Mouse (Mus musculus) adrenal gland, postnatal 10 days (tissue): ENCODE measurements around the gene Lbr. TPM values are rescaled to one million over a fixed set of nuclear protein-coding genes. Genes with fewer than 3 reads are reported as not detected.

Source experiments
- DNase-seq: peaks from one replicate; pipeline ENCODE4 v3.0.0; 2021; ENCODE audit warnings: mixed read lengths
- long read RNA-seq, 2 experiments: library from polyadenylated mRNA; stranded (forward); transcript quantifications; one replicate each; pipeline ENCODE4 v2.0.0; 2021
- total RNA-seq, 2 experiments: library from RNA; stranded (reverse); gene quantifications; 2 replicates each; pipeline ENCODE4 v1.2.3; 2021

Lbr gene
- 10 to 100 TPM; 35.9 to 36.6 TPM for total RNA-seq
- long read RNA-seq, experiment 1, transcript Lbr-201 (14 exons, 3,510 nt): major isoform, 35 of 50 reads
- long read RNA-seq, experiment 1, partial matches to known transcripts: 12 of 50 reads
- long read RNA-seq, experiment 1, other reads (novel, unspliced or antisense): 3 of 50 reads
- long read RNA-seq, experiment 2, transcript Lbr-201 (14 exons, 3,510 nt): major isoform, 27 of 32 reads
- long read RNA-seq, experiment 2, partial matches to known transcripts: 3 of 32 reads
- long read RNA-seq, experiment 2, other reads (novel, unspliced or antisense): 2 of 32 reads

DNA sequence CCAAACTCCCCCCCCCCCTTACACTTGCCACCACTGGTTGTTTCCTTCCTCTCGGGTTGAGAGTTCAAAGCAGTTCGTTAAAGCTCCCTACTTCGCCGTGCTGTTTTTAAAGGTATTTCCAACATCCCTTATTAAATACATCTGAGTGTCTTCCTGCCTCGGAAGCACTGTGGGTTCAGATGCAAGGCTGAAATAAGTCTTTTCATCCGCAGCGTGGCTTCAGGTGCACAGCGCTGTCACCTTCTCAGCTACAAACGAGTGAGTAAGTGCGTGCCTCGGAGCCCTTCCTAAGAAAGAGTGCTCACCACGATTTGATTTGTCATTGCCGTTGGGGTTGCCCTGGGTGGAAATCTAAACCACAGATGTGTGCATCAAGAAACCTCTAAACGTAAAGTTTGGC lies at the start of gene Lbr:
Lbr (minus strand) TSS at position 266 of the 400 bp plus-strand sequence.
- no peak for DNase-seq

DNA sequence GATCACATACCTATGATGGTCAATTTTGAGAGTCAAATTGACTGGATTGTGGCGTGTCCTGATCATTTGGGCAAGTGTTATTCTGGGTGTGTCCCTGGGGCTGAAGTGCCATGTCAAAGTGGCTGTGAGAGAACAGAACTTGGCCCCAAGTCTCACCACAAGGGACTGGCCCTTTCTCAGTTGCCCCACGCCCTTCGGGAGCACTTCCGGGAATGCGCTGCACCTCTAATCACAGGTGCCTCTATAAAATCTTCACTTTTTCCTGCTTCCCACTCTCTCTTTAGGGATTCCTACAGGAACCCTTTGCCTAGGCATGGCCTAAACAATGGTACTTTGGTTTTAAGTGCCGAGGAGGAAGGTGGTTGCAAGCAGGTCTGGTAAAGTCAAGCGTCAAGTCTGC lies 46.8 kb upstream of the Lbr start:
- DNase-seq: no peak

DNA sequence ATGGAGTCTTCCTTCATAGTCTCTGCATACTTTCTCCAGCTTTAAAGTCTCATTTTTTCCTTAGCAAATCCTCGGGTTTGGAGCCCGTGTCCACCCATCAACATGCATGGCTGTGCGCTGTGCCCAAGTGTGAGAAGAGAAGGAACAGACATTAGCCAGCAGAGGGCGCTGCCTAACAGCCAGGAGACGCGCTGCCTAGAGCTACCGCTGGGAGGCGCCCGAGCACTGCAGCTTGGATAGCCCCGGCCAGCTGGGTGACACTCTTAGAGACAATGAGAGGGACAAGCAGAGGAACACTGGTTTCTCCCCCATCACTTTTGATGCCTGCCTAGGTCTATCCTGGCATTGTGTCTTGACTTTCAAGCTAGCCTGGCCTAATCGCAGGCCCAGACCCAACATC lies 46.0 kb upstream of the Lbr start:
- DNase-seq: peak; percentile 96

DNA sequence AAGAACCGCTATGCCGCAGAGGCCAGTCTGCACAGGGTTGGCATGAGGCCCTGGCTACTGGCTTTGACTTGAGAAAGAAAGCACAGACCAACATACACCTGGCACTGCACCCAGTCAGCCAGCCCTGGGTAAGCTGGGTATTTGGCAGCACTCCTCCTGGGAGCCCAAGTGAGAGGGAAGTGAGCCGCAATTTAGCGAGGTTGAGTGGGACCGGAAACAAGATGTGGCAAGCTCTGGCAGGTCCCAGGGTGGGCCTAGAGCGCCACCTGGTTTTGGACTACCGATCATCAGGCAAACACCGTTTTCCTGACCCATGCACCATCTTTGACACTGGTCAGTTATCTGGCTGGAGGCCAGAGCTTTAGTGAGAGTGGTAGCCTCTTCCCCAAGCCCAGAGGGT lies 38.7 kb upstream of the Lbr start:
- DNase-seq: peak; percentile 76

DNA sequence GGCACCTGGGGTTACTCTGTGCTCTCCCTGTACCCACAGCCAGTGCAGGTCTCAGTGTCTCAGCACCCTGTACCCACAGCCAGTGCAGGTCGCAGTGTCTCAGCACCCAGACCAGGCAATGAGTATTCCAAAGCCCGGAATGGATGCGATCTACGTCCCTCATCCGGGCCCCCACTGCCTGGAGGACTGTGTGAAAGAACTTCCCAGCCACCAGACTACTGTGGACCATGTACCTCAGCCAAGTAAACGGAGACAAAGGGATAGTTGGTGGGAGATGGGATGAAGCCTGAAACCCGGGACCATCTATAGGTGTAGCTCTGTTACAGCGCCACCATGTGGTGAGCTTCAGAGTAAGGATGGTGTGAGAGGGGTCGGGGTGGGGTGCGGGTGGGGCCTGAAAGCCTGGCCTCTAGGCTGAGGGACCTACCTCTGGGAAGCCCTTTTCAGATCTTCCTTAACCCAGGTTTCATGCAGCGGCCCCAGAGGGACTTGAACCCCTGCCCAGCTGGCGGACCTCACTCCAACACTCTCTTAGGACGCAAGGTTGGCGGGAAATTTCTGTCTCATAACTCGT lies 38.0 kb upstream of the Lbr start:
- DNase-seq: peak; percentile 41

DNA sequence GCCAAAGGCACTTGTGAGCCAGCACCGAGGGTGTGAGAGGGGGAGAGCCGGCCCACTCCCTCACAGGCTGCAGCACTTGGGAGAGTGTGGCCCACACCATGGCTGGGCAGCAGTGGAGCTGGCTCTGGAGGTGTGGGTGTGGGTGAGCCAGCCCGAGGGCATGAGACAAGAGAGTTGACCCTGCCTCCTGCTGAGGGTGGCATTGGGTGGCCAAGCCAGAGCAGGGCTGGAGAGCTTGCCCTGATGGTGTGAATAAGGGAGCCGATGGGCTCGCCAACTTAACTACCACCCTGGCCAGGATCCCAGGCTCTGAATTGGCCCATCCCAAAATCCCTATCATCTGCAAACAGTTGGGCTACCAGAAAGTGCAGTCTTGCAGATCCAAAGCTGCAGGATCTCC lies 35.6 kb upstream of the Lbr start:
- DNase-seq: no peak

DNA sequence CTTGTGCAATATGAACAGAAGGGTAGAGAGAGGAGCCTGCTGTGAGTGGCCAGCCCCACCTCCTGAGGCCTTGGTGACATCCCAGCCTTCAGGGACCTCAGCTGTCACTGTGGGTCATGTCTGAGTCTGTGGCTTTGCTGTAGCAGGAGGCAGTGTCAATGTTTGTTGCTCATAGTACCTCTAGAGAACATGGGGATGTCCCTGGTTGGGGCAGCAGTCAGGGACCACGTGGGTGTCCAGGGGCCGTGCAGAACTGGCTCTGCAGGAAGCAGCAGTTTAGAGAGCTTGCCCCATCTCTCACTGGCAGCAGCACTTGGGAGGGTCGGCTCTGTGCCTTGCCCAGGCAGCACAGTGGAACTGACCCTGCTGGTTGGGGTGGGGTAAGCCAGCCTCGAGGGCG lies 34.2 kb upstream of the Lbr start:
- DNase-seq: no peak

DNA sequence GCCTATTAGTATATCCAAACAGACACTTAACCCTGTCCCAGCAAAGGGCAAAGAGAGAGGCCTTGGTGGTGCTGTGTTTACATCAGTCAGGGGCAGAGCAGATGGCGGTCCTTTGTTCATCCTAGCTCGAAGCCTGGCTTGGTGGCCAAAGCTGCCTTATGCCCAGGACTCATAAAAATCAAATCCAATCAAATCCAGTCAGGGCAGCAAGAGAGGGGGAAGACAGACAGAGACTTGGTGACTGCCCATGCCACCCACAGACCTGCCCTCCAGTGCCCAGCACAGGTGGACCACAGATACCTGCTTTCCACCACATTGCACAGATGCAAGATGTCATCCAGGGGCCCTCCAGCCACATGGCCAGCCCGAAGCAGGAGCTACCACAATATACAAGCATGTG lies 33.8 kb upstream of the Lbr start:
- no peak for DNase-seq

DNA sequence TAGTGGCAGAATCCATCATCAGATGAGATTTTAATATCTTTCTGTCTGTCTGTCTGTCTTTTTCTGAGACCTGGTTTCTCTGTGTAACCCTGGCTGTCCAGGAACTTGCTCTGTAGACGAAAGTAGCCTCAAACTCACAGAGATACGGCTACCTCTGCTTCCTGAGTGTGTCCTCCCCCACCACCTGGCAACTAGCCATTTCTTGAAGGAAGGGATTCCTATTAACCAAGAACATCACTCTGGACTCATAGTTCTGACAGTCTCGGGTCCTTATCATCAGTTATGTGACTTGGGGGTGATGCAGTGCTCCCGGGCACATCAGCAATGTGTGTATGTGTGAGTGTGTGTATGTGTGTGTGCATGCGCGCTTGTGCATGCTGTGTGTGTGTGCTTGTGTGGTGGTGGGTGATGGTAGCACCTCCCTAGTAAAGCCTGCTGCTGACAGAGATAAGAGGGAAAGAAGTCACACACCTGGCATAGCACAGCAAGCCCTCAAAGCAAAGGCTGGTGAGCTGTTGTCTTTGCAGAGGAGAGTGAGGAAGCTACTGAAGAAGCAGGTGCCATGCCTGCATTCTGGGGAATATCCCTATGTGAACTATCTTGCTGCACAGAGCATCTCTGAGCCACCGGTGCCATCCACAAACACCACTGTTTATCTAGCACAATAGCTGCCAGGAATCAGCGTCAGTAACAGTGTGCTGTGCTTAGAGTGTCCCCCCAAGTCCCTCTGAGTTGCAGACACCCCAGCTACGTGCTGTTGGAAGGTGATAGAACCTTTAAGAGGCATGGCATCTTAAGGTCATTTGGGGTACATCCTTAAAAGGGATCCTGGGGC lies 30.5 kb upstream of the Lbr start:
- DNase-seq: no peak

DNA sequence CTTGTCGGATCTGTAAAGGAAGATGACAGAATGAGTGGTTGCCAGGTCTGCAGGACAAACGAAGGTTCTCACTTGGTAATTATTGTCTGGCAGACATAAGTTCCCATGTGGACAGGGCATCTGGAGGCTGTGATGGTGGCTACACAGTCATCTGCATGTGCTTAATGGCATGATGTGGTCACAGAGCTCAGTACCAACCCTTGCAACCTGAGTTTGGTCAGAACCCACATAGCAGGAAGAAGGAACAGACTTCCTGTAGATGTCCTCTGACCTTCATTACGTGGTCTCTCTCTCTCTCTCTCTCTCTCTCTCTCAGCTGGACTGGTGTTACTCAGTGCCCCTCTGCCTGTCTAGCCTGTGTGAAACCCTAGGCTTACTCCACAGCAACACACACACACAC lies 29.8 kb upstream of the Lbr start:
- DNase-seq: no peak

DNA sequence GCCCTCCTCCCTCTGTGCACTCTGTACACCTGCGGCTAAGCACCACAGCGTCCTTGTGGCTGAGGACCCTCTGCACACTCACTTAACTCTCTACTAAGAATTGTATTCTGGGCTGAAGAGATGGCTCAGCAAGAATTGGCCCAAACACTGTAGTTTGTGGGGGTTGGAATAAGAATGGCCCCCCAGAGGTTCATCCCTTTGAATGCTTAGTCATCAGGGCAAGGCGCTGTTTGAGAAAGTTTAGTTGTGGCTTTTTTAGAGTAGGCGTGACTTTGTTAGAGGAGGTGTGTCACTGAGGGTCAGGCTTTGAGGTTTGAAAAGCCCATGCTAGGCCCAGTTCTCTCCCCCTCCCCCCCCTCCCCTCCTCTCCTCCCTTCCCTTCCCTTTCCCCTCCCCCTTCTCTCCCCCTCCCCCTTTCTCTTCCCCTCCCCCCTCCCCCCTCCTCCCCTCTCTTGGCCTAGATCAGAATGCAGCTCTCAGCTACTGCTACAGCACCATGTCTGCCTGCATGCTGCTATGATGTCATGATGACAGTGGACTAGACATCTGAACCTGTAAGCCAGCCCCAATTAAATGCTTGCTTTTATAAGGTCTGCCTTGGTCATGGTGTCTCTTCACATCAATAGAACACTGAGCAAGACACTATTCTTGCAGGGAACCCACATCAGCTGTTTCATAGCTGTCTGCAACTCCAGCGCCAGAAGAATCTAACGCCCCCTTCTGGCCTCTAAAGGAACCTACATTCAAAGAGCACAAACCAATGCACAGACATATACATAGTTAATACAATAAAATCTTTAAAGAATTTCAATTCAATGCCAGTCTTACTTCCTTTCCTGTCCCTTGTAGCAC lies 23.8 kb upstream of the Lbr start:
- DNase-seq: no peak

DNA sequence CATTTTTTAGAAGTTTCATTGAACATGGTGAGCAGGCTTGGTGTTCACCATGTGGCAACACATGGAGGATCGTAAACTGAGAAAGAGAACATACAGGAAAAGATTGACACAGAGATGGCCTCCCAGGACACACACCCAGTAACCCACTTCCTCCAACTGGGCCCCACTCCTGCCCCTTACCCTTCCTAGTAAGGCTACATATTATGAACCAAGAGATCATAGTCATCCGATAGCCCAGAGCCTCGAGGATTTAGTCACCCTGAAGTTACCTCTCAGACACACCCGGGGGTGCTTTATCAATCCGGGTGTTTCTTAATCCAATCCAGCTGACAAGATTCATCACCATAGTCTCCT lies 23.0 kb upstream of the Lbr start:
- no peak for DNase-seq

DNA sequence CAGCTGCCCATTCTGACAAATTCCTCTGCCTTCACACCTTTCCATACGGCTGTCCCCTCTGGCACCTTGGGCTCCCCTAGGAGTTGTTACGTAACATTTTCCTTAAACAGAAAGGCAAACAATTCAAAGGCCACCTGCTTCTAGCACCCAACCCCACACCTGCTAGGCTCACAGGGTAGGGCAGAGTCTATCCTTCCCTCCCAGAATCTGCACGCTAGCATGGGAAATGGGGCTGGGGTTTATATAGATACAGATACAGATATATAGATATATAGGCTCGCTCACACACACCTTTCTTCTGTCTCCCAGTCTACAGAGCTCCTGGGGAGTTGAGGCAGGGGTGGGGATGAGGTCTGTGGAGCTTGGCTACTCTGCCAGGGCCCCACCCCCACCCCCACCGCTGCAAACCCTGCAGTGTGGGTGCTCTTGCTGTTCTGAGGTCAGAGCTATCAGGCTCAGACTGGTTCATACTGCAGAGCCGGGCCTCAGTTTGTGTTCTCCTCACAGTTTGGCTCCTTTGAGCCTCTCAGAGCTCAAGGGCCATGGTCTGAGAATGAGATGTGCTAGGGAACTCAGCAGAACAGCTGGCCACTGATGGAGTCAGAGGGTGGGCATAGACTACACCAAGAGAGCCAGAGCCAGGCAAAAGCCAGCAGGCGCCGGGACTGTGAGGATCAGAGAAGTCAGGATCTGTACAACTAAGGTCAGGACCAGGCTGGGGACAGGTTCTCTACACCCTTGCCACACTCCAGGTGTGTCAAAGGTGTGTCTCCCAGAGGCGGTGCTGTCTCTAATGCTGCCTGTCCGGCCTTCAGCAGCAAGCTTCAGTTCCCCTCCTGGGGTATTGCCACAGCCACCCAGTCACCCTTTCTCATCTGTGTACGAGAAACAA lies 22.4 kb upstream of the Lbr start:
- no peak for DNase-seq

DNA sequence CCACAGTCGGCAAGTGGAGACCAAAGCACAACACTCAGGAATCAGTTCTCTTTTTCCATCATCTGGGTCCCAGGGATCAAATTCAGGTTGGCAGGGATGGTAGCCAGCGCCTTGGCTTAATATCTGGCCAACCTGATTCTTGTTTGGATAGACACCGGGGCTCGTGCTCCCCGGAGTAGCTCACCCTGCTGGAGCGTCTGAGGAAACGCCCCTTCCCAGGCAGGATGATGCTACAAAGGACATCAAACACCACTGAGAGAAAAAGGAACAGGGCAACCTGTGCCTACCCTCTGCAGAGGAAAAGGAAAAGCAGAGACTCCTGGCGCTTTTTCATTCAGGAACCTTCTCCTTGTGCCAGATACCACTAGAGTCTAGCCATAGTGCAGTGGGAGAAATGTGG lies 20.6 kb upstream of the Lbr start:
- no peak for DNase-seq

DNA sequence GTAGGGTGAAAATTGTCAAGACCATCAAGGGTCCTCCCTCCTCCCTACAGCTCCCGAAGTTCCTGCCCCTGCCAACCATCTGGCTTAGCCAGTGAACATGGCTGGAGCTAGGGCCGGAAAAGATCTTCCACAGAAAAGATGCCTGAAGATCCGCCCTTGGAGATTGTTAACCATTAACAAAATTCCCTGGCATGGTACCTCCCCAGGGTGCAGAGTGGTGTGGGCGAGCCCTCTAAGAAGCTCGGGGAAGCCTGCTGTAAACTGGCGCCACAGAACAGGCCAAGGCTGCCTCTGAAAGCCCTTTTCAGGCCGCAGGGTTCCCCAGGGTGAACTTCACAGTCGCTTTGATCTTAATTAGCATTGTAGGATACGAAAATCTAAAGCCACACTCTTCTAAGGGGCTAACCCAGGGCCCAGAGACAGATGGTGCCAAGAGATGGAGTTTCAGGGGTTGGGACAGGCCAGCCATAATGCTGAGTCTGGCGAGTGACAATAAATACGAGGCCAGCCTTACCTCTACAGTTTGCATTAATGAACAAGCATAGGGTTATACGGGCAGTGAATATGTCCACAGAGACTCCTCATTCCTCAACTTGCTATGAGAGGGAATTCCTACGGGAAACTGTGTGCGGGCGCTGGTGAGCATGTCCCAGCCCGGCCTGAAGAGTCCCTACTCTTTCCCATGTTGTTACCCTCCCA lies 20.0 kb upstream of the Lbr start:
- no peak for DNase-seq

DNA sequence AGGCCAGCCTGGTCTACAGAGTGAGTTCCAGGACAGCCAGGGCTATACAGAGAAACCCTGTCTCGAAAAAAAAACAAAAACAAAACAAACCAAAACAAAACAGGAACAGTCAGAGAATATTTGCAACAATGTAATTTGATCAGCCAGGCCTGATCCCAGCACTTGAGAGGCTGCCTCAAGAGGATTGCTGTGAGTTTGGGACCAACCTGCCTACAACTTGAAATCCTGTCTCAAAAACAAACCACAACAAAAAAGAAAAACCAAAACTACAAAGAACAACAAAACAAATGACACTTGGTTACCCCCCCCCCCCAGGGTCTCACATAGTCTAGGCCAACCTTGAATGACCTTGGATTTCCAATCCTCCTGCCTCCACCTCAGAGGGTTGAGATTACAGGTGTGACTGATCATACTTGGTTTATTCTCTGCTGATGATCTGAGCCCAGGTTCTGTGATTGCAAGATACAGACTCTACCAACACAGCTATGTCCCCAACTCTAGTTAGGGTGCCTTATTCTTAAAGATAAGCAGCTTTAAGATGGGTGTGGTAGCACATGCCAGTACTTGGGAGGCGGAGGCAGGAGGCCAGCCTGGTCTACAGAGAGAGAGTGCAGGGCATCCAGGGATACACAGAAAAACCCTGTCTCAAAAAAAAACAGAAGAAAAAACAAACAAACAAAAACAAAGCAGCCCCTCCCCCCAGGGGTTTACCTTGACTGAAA lies 18.5 kb upstream of the Lbr start:
- DNase-seq: no peak

DNA sequence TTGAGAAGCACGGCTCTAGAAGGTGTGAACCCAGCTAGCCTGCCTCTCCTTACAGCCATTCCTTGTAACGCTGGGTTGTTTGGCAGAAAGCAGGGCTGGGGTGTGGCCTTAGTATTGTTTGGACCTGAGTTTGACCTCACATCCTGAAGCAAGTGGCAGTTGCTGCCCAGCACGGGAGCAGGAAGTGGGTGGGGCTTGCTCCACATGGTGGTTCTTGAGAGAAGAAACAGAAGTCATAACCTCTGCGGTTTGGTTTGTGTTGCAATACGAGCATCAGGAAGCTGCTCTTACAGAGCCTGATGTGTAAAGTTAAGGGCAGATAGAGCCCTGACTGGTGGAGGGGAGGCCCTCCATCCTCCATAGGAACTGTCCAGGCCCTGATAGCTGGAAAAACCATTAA lies 17.8 kb upstream of the Lbr start:
- DNase-seq: peak; percentile 73

DNA sequence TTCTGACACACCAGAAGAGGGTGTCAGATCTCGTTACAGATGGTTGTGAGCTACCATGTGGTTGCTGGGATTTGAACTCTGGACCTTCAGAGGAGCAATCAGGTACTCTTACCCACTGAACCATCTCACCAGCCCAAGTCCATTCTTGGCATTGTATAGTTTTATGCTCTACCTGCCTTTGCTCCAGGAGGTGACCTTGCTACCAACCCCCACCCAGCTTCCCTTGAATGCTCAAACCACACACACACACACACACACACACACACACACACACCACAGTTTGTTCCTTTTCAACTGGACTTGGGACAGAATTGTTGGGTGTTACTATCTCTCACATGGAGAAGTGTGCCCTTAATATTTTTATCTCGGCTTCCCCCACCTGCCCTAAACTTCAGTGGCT lies 13.5 kb upstream of the Lbr start:
- DNase-seq: no peak

DNA sequence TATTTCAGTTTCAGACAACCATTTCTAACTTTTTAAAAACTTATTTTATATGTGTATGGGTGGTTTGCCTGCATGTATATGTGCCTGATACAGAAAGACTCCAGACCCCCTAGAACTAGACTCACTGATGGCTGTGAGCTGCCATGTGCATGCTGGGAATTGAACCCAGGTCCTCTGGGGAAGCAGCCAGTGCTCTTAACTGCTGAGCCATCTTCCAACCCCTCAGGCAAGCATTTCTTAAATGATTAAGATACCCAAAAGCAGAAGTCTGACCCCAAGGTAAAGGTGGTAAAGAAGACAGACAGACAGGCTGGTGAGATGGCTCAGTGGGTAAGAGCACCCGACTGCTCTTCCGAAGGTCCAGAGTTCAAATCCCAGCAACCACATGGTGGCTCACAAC lies 12.0 kb upstream of the Lbr start:
- DNase-seq: no peak

DNA sequence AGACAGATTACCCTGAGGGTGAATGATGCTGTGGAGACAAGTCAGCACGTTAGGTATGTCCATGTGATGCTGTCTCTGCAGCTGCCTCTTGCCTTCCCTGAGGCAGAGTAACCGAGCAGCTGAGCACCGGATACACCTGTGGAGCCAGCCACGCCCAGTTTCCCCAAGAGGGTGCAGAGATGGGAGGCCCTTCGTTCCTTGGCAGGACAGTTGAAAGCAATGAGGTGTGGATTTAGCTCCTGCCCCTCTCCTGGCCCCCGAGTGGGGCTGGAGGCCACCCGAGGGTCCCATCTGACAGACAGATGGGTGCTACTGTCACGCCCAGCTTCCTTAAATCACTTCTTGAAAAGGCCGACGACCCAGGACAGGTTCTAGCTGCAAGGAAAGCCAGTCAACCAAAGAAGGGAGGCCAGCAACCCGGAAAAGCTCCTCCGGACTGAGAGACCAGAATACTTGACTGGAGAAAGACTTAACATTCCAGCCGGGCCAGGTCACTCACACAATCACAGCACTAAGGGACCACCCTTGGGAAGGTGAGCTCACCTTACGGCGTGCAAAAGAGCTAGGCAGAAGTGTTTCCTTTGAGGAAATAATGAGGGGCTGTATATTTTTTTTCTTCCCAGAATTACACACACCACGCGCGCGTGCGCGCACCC lies 10.4 kb upstream of the Lbr start:
- DNase-seq: peak; percentile 20
